Mouse (Mus musculus): ENCODE data around the gene Gorasp2.

The Gorasp2 gene

DNA sequence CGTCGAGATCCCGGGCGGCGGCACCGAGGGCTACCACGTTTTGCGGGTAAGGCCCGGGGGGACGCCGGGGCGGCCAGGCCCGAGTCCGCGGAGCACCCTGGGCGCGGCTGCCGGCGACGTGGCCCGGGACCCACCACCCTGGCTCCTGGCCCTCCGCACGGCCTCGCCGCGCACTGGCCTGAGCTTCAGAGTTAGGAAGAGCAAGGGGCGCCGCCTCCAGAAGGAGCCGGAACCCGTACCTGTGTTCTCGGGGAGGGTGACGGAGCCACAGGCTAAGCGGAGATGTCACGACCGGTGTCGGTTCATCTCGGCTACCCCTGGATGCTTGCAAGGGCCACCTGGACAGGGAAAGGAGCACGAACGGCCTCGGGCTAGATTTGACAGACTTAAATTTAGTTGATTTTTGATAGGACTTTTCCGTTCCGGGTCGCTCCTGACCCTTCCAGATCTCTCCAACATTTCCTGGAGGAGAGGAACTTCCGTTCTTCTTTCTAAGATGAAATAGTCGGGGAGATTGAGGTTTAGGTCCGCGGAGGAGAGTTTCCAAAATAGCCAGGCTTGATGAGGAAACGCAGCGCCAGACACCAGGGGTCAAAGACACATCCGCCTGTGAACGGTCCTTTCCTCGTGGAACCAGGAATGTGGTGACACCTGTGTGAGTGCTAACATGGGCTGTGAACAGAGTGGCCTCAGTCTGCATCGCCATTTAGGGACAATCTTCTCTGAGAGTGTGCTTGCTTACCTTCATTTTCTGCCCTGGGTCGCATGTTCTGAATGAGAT, 529 bp downstream of the Gorasp2 start, which contains the start of gene Gm26558:
Gm26558 (minus strand) TSS at position 394 of the 781 bp plus-strand sequence.
- DNase-seq (ENCODE audit: low spot score in 2 of 2) = peak; percentile 12 to 19

DNA sequence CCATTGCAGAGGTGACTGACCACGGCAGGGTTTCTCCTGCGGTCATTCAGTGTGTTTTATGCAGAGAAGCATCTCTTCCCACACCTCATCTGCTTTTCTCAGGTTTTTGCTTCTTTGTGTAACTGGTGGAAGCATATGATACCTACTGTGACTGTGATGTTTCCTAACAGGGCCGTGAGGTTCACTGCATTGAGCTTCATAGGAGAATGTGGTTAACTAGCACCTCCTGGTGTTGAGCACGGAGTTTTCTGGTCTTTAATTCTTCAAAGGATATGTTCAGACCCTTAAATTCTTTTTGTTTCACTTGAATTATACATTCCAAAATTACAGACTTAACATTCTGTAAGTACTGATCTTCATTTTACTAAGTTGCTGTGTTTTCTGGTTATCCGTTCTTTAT, 2.4 kb downstream of the Gorasp2 start:
- peak; percentile 5 to 30 for DNase-seq (ENCODE audit: low spot score in 2 of 2)

DNA sequence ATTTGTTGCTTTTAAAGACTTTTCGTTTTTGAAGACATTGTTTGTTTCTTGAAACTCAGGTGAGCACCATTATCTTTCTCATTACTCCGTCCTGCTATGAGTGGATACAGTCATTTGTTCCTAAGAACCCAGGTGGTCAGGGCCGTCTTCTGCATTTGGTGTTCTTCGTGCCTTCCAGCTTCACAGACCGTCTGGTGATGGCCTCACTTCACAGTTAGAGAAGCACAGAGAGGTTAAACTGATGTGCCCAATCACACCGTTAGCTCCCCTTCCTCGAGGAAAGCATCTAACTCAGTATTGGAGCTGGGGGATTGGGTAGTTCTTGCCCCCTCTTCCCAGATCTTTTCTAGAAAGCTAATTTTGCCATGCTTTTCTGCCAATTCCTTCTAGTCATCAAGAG, 5.6 kb downstream of the Gorasp2 start:
- no peak for DNase-seq (ENCODE audit: low spot score in 2 of 2)

DNA sequence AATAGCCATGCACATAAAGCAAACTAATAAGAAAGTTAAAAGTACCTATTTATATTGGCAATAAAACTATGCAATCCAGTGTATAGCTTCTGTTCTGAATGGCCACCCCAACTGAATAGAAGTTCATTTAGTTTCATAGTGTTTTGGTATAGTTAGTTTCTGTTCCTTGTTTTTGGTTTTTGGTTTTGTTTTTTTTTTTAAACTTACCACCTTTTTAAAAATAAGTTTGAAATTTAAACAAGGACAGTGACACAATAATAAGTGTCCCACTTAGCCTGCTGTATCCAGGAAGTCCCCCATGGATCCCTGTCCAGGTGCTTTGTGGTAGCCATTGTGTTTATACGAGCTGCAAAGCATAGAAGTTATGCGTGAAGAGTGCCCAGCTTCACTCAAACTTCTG, 7.9 kb downstream of the Gorasp2 start:
- DNase-seq (ENCODE audit: low spot score in 2 of 2) = no peak

DNA sequence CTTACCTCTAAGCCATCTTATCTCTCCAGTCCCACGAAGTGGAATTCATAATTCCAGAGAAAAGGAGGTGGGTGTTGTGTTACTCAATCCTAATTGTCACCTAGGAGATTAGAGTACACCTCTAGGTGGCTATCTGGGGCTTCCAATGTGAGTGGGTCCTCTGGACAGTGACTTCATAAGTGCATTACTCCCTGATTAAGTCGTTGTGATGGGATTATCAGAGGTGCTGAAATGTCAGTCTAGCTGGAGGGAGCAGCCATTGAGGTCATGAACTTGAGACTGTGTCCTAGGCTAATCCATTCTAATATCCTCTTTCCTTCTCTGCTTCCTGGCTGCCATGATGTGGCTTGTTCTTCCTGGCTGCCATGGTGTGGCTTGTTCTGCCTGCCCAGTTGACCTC, 8.5 kb downstream of the Gorasp2 start:
- DNase-seq (ENCODE audit: low spot score in 2 of 2) = no peak

DNA sequence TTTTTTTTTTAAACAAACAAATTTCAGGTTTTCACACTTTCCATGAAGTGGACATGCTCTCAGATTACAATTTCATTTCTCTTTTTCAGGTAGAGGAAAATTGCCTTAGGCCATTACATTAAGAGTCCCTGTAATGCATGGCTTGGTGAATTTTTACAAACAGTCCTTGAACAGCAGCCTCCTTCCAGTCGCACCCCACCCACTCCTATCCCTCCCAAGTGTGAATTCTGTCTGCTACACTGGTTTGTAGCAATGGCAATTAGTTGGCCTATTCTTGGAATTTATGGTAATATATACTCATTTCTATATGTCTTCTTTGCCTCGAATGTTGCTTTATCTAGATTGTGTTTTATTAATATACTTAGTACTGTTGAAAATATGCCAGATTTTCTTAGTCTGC, 11.1 kb downstream of the Gorasp2 start:
- no peak for DNase-seq (ENCODE audit: low spot score in 2 of 2)

DNA sequence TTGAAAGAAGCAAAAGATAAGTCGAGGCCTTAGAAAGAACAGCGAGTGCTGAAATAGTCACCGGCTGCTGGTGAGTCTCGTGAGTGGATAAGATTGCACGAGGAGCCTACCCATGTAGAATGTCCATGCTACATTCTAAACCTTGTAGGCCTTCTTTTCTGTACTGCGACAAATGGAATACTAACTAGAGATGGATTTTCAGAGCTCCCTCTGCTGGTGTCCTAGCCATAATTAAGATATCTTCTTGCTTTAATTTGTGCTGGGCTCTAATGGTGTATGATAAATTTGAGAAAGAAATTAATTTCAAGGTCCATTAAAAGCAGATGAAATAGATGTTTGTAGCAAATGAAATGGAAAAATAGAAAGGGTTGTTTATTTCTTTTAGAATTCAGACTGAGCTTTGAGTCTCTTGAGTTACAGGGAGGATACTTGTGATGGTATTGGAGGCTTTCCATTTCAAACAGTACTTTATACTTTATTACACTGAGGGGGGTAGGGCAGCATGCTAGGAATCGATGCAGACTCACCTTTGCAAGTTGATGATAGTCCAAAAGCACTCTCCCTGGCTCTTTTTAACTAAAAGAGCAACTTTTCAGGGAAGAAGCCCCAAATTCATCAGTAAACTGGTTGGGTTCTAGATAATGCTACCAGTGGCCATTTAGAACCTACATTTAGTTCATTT, 12.2 kb downstream of the Gorasp2 start:
- DNase-seq (ENCODE audit: low spot score in 2 of 2) = no peak

DNA sequence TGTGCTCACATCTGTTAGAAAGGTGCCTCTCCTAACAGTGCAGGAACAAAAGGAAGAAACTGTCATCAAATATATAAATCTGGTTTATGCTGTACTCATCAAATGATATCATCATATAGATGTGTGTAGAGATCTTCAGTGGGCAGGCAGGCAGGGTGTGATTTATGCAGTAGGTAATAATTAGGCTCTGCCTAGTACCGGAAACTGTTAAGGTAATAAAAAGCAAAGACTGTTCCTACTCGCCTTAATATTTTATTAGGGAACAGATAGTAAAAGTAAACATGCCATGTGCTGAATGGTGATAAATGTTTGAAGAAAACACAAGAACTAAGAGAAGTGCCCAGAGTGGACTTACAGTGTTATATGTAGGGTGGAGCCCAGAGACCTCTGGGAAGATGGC, 20.9 kb downstream of the Gorasp2 start:
- no peak for DNase-seq (ENCODE audit: low spot score in 2 of 2)

DNA sequence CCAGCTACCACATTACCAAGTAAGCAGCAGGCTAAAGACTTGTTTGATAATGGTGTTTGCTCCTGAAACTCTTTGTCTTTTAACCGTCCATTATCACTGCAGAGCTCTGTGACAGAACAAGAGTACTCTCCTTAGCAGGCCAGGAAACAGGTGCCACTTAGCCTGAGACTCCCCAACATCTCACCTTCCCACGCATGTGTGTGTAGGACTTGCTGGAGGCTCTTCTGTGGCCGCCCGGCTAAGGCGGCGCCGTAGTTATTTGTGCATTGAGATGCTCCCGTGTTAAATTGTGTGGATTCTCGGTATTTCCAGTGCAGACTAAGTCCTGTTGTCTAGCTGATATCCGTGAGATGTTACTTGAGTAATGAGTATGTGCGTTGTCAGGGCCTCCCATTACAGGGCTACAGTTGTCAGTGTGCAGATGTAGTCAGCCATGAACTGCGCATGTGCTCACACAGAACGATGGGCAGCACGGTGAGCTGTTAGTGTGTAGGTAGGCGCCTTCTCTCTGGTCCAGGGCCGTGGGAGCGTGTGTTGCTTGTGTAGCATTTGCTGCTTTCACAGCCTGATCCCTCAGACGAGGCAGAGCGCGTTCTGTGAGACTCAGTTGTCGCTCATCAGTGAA, 27.2 kb downstream of the Gorasp2 start:
- DNase-seq (ENCODE audit: low spot score in 2 of 2) = no peak

DNA sequence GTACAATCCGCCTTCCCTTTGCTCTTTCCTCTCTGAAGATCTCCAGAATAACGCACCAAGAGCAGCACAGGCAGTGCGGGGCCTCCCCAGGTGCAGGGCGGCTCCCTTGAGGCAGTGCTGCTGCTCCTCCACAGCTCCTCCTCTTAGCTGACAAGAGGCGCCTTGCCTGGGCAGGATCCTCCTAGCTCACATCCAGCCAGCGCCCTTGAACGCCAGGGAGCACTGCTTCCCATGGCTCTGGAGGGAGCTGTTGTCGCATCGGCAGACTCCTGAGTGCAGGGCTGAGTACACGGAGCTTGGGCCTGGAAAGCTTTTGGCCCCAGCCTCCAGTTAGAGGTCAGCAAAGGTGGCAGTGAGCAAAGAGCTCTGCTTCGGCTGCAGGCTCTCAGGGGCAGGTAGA, 28.8 kb downstream of the Gorasp2 start:
- DNase-seq (ENCODE audit: low spot score in 2 of 2) = no peak

DNA sequence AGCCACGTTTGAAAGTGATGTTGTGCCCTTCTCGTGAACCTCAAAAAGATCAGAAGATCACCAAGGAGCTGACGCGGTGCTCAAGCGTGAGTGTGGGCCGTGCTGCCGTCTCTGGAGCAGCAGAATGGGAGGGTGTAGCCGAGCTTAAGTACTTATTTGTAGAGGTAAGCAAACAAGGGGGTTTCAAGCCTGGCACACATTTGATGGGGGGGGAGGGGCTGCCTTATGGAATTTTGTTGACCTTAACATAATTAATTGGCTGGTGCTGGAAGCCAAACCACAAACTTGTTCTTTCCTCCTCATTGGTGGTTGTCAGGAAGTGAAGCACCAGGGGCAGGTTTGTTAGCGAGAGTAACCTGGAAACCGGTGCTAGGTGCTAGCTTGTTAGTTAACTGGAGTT, 34.3 kb downstream of the Gorasp2 start:
- DNase-seq (ENCODE audit: low spot score in 2 of 2) = no peak

DNA sequence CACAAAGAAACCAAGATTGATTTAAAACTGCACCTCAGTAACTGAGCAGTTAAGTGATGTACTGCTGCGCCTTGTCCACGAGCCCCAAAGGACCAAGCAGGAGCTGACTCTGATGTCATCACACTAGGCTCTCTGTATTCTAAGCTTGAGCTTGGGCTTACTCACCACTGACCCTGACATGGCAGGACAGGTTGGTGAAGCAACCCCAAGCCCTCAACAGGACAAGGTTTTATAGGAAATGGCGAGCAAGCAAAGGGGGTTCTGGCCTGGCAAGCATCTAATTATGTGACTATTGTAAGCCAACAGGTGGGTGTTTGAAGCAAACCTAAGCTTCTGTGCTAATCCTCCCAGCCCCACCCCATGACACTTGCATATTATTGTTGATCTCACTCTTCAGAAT, 39.5 kb downstream of the Gorasp2 start:
- no peak for DNase-seq (ENCODE audit: low spot score in 2 of 2)

DNA sequence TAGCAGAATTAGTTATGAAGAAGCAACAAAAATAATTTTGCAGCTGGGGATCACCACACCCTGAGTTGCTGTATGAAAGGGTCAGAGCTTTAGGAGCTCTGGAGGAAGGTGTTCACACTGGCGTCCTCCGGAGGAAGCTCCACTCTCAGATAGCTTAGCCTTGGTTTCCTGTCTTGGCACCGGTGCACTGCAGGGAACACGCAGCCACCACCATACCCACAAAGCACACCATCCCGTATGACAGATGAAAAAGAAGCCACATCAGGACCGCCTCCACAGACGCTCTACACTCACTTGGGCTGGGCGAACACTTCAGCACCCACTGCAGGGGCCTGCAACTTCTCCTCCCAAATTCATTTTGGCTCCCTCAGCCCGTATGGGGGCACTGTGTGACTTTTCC, 40.2 kb downstream of the Gorasp2 start:
- DNase-seq (ENCODE audit: low spot score in 2 of 2) = peak; percentile 44 to 60

DNA sequence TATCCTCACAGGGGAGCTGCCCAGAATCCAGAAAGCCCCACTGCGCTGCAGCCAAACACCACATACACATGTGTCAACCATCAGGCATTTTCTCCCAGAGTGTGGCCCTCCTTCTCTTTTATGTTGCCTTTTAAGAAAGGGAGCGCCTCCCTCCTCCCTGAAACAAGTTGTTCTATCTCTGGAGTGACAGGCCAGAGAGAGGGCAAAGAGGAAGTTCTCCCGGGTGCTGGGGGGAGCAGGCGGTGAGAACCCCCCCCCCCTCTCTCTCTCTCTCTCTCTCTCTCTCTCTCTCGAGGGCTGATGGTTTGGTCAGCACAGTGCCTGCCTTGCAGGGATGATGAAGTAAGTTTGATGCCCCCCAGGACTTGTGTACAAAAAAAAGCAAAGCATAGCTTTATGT, 41.0 kb downstream of the Gorasp2 start:
- DNase-seq (ENCODE audit: low spot score in 2 of 2) = no peak

DNA sequence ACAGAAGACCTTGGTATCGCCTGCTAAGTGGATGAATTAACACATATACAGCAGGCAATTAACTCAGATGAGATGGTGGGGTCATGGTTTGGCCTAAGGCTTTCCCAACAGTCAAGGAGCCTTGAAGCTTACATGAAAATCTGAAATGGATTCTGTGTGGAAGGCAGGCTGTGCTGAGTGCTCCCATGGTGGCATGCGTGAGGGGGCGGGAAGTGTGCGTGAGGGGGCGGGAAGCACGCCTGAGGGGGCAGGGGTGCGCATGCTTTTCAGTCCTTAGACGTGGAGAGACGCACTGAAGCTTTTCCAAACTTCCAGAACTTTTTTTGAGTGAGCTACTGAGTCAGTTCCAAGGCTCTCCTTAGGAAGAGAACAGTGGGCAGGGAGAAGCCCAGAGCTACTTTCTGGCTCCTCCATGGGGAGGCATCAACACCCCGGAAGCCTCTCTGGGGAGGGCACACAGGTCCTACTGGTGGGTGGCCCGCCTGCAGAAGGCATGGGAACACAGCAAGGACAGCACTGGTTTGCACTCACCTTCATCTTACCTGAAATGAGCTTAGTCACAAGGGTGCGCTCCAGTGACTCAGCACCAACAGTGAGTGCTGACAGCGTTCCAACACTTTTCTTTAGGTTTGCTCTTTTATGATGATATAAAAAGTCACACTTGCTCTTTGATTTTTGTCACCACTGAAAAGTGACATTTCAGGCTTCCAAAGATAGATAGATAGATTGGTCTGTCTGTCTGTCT, 47.8 kb downstream of the Gorasp2 start:
- no peak for DNase-seq (ENCODE audit: low spot score in 2 of 2)

DNA sequence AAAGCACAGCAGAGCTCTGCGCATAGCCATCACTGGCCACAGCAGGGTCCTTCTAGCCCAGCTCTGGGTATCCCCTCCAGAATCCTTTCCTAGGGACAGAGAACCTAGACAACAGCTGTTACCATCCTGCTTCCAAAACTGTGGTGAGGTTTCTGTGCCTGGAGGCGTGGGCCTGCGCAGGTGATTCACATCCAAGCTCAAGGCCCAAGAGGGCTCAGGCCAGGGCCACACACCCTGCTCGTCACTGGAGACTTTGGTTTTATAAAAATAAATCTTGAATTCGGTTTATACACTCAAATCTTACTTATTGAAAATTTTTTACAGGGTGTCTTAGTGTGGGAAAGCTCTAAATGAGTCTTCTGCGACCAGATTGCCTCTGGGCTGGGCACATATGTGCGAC, 48.9 kb downstream of the Gorasp2 start:
- DNase-seq (ENCODE audit: low spot score in 2 of 2) = no peak

DNA sequence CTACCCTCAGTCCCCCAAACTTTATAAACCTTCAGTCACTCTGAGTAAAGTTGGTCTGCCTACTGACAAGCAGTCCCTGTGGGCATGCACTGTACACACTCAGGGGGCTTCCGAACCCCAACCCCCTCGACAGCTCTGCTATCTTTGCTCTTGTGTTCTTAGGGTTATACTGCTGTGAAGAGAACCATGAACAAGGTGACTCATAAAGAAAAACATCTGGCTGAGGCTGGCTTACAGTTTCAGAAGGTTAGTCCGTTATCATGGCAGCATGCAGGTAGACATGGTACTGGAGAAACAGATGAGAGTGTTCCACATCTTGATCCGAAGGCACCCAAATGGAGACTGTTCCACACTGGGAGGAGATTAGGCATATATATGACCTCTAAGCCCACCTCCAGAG, 49.5 kb downstream of the Gorasp2 start:
- no peak for DNase-seq (ENCODE audit: low spot score in 2 of 2)

DNA sequence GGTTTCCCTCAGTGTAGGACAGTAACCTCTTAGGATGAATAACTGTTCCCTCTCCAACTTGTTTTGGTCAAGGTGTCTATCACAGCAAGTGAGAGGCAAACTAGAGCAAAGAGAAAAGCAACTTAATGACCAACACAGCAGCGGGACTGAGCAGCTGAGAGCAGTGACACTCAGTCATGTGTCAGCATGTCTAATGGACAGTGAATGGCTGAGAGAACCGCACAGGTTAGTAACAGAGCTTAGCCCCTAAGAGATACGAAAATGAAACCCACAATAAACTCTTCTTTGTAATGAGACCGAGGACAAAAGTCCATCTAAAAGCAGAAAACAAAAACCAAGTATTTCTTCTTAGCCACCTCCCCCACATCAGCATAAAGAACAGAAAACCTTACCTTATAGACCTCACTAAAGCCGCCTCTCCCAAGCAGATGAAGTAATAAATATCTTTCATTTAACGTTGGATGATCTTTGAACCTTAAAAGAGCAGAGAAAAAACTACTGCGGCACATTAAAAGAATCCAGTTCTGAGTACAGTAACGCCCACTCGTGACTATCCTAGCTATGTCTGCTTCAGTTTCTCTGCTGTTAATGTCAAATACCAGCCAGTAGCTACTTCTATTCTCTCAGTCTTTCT, 62.4 kb downstream of the Gorasp2 start:
- DNase-seq (ENCODE audit: low spot score in 2 of 2) = no peak

DNA sequence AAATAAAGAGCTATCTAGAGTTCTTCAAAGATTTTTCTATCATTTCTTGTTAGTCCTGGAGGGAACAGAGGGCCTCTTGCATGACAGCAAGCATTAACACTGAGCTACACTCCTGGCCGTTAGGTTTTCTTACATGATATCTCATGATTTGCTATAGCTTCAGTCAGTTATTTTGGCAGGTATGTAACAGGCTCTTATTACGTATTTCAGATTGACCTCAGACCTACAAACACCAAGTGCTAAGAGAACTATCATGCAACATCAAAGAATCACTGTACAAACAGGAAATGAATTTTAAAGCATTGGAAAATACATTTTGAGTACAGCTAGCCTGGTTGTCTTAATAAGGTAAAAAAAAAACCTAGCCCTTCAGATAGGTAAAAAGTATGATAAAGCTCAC, 65.7 kb downstream of the Gorasp2 start:
- no peak for DNase-seq (ENCODE audit: low spot score in 2 of 2)

DNA sequence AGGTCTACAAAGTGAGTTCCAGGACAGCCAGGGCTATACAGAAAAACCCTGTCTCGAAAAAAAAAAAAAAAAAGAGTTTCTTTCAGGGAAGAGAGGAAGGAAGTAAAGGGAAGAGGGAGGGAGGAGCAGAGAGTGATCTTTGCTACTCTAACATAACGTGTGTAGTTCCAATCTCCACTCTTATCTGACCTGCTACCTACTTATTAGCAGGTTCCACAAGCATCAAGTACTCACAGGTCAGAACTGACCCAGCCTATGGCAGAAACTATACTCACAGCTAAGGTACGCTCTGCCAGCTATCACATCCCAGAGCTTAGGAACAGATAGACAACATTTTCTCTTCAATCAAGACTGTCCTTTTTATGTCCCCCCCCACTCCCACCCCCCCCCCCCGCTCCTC, 74.2 kb downstream of the Gorasp2 start:
- DNase-seq (ENCODE audit: low spot score in 2 of 2) = no peak

DNA sequence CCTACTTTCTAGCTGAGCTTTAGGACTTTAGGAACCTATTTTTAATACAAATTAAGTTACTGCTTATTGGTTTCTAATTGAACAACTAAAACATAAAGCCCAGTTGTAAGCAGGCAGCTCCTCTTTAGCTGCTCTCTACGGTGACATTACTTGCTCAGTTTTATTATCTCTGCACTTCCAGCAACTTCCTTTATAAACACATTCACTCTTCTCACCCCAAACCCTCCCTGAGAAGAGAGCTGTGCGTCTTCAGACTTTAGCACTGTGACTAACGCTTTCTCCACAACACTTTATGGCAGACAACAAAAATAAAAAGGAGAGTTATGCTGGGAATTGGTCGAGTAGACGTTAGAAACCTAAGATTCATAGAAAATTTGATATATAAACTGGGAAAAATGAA, 74.6 kb downstream of the Gorasp2 start:
- no peak for DNase-seq (ENCODE audit: low spot score in 2 of 2)

DNA sequence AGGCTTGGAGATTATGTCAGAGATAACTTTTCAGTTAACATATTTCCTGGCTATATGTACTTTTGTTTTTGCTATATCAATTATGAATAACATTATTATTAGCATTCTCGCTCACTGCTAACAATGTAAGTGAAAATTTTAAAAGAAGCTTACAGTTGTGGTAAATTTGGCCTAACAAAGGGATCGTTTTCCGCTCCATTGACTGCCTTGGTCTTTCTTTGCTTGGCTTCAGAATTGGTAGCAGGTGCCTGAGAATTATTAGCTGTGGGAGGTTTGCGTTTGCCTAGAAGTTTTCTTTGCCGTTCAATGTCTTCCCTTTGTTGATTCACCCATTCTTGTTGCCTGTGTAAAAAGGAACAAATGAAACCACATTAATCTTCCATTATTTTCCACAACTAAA, 80.5 kb downstream of the Gorasp2 start:
- no peak for DNase-seq (ENCODE audit: low spot score in 2 of 2)

Data from thymus, postnatal 10 days (tissue).